Mouse (Mus musculus): Measurements from ENCODE around the gene Gm17949.

DNA sequence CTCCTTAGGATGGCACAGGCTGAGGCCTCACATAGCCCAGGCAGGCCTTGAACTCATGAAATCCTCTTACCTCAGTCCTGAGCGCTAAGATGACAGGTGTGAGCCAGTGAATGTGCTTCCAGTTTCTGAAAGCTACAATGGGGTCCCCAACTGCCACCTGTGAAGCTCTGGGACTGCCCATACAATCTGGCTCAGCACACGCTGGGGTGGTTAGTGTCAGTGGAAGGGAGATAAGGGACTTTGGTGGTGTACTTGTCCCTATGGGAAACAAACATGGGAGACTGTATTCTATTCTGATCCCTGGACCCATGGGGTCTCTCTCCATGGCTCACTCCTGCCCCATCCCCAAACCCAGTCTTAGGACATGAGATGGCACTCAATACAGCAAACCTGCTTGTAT is 8.4 kb downstream of the Gm17949 start:
- no peak for TF ChIP-seq HCFC1 (IDR thresholded peaks at IDR 0.05; ENCODE audit: borderline replicate concordance, insufficient read depth, low read length)
- TF ChIP-seq ZC3H11A (IDR thresholded peaks at IDR 0.05; ENCODE audit: borderline replicate concordance, low read depth, low read length), result no peak
- no peak for TF ChIP-seq CHD2 (IDR thresholded peaks at IDR 0.05; ENCODE audit: low read depth, low read length)
